In the genomic region with DNA sequence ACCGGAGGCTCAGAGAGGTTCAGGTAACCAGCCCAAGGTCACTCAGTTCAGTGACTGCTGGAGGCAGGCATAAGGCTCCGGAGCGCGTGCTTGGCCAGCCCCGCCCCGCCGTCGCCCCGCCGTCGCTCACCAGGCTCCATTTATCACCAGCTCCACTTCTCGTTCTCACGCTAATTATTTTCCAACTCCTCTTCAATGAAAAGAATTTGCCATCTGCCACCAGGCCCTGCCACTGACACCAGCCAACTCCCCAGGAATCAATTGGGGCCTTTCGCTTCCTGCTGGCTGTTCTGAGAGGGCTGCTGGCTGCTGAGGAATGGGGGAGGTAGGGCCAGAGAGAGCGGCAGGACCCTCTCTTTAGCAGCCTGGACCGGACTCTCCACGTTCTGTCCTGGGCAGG, we compare ENCODE assay signal across 8 mouse cellular contexts. TPM values are rescaled to one million over a fixed set of nuclear protein-coding genes. Genes with fewer than 3 reads are reported as not detected.
DNase-seq lines count a peak whose midpoint lies in the region; ATAC-seq lines count a peak whose summit lies in the region.

No protein-coding gene starts in this region.

- peaks cover 47% of the 10 kb centered on the region for H3K4me1 ChIP-seq in heart, embryonic 11.5 days (ENCODE audit: control insufficient read depth, insufficient read depth, low read length)
- H3K4me1 ChIP-seq in forebrain, embryonic 13.5 days = peaks cover 58% of the 10 kb centered on the region

- H3K9me3 ChIP-seq in heart, embryonic 11.5 days (replicated peaks; ENCODE audit: control insufficient read depth, low read length) = no peaks in the 10 kb centered on the region
- H3K9me3 ChIP-seq in forebrain, embryonic 13.5 days (replicated peaks) = no peaks in the 10 kb centered on the region

- H3K27me3 ChIP-seq in heart, embryonic 11.5 days (ENCODE audit: control insufficient read depth, insufficient read depth, low read length) = no peaks in the 10 kb centered on the region; the same call in 1 of the 2 replicates
- H3K27me3 ChIP-seq in forebrain, embryonic 13.5 days = peaks cover 15% of the 10 kb centered on the region

- 4% methylated on average over 17 of the region's 17 CpGs for WGBS in heart, embryonic 11.5 days (ENCODE audit: insufficient replicate concordance)
- WGBS in forebrain, embryonic 13.5 days = 2% methylated on average over 17 of the region's 17 CpGs

- peak overlapping the region; percentile 24; the same call in 1 of the 2 replicates for H3K9ac ChIP-seq in heart, embryonic 11.5 days (ENCODE audit: low read depth, low read length)
- H3K9ac ChIP-seq in forebrain, embryonic 13.5 days = no peak overlapping the region

- no peak for DNase-seq in heart, adult 11 months
- peak; percentile 52 for DNase-seq in R1 (ENCODE audit: low read depth, low spot score)
- peak; percentile 62 for DNase-seq in kidney, postnatal 14 days
- DNase-seq in neural tube, embryonic 10.5 days (ENCODE audit: extremely low spot score, low spot score) = peak; percentile 66
- DNase-seq in ovary, postnatal 10 days (ENCODE audit: low spot score) = no peak
- DNase-seq in testis, postnatal 10 days (ENCODE audit: low spot score) = no peak

- peak overlapping the region; percentile 30; the same call in 1 of the 2 replicates for H3K27ac ChIP-seq in heart, embryonic 11.5 days (ENCODE audit: low read depth, low read length)
- H3K27ac ChIP-seq in forebrain, embryonic 13.5 days = peak overlapping the region; percentile 83

- H3K4me3 ChIP-seq in heart, embryonic 11.5 days (ENCODE audit: low read depth, low read length) = no peak overlapping the region
- no peak overlapping the region for H3K4me3 ChIP-seq in forebrain, embryonic 13.5 days

- H3K4me2 ChIP-seq in heart, embryonic 11.5 days = peak overlapping the region; percentile 40; the same call in 1 of the 2 replicates
- H3K4me2 ChIP-seq in forebrain, embryonic 13.5 days = peak overlapping the region; percentile 38

- no peak for ATAC-seq in heart, embryonic 11.5 days (replicated peaks; ENCODE audit: insufficient number of reproducible peaks, low FRiP score, low TSS enrichment)
- peak; percentile 61 for ATAC-seq in forebrain, embryonic 13.5 days

- no peaks in the 10 kb centered on the region for H3K36me3 ChIP-seq in heart, embryonic 11.5 days (ENCODE audit: control insufficient read depth, insufficient read depth, low read length)
- H3K36me3 ChIP-seq in forebrain, embryonic 13.5 days (ENCODE audit: poor library complexity, severe bottlenecking) = no peaks in the 10 kb centered on the region

RNA-seq across cellular contexts. Expression of gene Dagla, which starts 27.3 kb away (rescaled TPM):
- polyA plus RNA-seq in heart, embryonic 11.5 days (2014; fragmentation: Nextera tagmentation; extraction: Ambion mirVana) = 0.66 and 0.79 TPM in 2 replicates
- 3.2 TPM in 2 replicates for polyA plus RNA-seq in forebrain, embryonic 13.5 days (2015; fragmentation: Nextera tagmentation; extraction: Ambion mirVana)

RNA-seq across cellular contexts. Expression of gene Myrf, which starts 36.8 kb away (rescaled TPM):
- polyA plus RNA-seq in heart, embryonic 11.5 days (2014; fragmentation: Nextera tagmentation; extraction: Ambion mirVana) = 22.7 and 23.0 TPM in 2 replicates
- polyA plus RNA-seq in forebrain, embryonic 13.5 days (2015; fragmentation: Nextera tagmentation; extraction: Ambion mirVana) = 0.22 and 0.31 TPM in 2 replicates

Comparison
In these comparisons a context has a peak if more than half of its experiments do, and no peak if none do; other contexts are left out.
1. DNase-seq: peak in R1 (single experiment), kidney, postnatal 14 days (single experiment) and neural tube, embryonic 10.5 days (single experiment); none in heart, adult 11 months (single experiment), ovary, postnatal 10 days (single experiment) and testis, postnatal 10 days (single experiment).
2. RNA of gene Myrf, which starts 36.8 kb away (polyA plus RNA-seq): 22.7 to 23.0 TPM in heart, embryonic 11.5 days; 0.22 to 0.31 TPM in forebrain, embryonic 13.5 days; every median in the first group is over 10 times any median in the second.